Mouse (Mus musculus) heart, embryonic 16.5 days (tissue): ENCODE data around the gene Polr2c. TPM values are rescaled to one million over a fixed set of nuclear protein-coding genes. Genes with fewer than 3 reads are reported as not detected.

Experiments
- ATAC-seq: fragments of 200-750 bp; cut with Nextera tagmentation; replicated peaks from 2 replicates; pipeline ENCODE4 v1.8.0; 2017; ENCODE audit warnings: moderate number of reproducible peaks; ENCODE audit not compliant: insufficient read depth, low FRiP score; ENCODE audit errors: extremely low read depth
- H3K27ac ChIP-seq: fragments of 300-500 bp; sonication (generic); 2 replicates; pipeline ENCODE4 v1.5.1; 2014; ENCODE audit warnings: mild to moderate bottlenecking, low read length, control low read depth, moderate library complexity
- H3K27me3 ChIP-seq: fragments of 300-500 bp; sonication (generic); 2 replicates; pipeline ENCODE4 v1.6.1; 2014; ENCODE audit warnings: low read length, mixed read lengths; ENCODE audit not compliant: control insufficient read depth, insufficient read depth
- H3K36me3 ChIP-seq: fragments of 300-500 bp; sonication (generic); 2 replicates; pipeline ENCODE4 v1.6.1; 2014; ENCODE audit not compliant: control insufficient read depth, insufficient read depth
- H3K4me1 ChIP-seq: fragments of 300-500 bp; sonication (generic); 2 replicates; pipeline ENCODE4 v1.6.1; 2014; ENCODE audit warnings: low read length, mixed read lengths; ENCODE audit not compliant: control insufficient read depth, insufficient read depth
- H3K4me2 ChIP-seq: fragments of 300-500 bp; sonication (generic); 2 replicates; pipeline ENCODE4 v1.6.1; 2014; ENCODE audit warnings: low read depth, mild to moderate bottlenecking, control low read depth, low read length
- H3K4me3 ChIP-seq: fragments of 300-500 bp; sonication (generic); 2 replicates; pipeline ENCODE4 v1.5.1; 2014; ENCODE audit warnings: mild to moderate bottlenecking, control low read depth, low read length
- H3K9ac ChIP-seq: fragments of 300-500 bp; sonication (generic); 2 replicates; pipeline ENCODE4 v1.6.1; 2014; ENCODE audit warnings: low read length, control low read depth
- H3K9me3 ChIP-seq: fragments of 300-500 bp; sonication (generic); replicated peaks from 2 replicates; pipeline ENCODE4 v1.6.1; 2016; ENCODE audit warnings: low read length; ENCODE audit not compliant: control insufficient read depth
- WGBS: fragments of 180-500 bp; shearing (Covaris S2); extraction: QIAGEN DNeasy Blood & Tissue Kit; methylation state at CpG from one replicate; pipeline ENCODE4 v1.1.7; 2014; 5-methylcytosine and 5-hydroxymethylcytosine counted together
- polyA plus RNA-seq: library from polyadenylated mRNA; unstranded; fragments of >200 nt; fragmentation: Nextera tagmentation; extraction: Ambion mirVana; gene quantifications from 2 replicates; pipeline ENCODE4 v1.2.1, GENCODE M21; 2015

Polr2c gene
- polyA plus RNA-seq, 1 experiment from 2014 or later, result 134 TPM

DNA sequence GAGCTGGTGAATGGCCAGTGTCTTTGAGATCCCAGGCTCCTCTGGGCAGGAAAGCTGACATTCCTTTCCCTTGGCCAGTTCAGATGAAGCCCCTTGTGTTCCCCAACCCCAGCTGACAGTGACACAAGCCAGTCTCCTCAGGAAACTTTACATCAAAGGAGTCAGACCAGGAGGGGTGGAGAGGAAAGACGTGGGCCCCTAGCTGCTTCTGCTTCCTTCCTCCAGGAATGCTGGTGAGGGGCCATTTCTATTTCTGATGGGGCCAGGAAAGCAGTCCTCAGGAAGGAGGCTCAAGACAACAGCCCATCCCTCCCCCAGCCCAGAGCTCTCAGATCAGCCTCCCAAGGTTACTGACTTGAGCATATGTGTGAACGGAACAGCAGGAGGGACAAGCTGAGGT is 35.7 kb downstream of the Polr2c start:
- Histone ChIP-seq H3K9me3 (no peaks in the 10 kb centered on the region), H3K4me2 (no peak overlapping the region), H3K9ac (no peak overlapping the region), H3K4me3 (no peak overlapping the region), H3K36me3 (no peaks in the 10 kb centered on the region), H3K27ac (peak overlapping the region; percentile 51), H3K27me3 (no peaks in the 10 kb centered on the region), H3K4me1 (peaks cover 6% of the 10 kb centered on the region; the same call in 1 of the 2 replicates)
- WGBS, result 24% methylated on average over 2 of the region's 2 CpGs
- peak; percentile 61 for ATAC-seq

DNA sequence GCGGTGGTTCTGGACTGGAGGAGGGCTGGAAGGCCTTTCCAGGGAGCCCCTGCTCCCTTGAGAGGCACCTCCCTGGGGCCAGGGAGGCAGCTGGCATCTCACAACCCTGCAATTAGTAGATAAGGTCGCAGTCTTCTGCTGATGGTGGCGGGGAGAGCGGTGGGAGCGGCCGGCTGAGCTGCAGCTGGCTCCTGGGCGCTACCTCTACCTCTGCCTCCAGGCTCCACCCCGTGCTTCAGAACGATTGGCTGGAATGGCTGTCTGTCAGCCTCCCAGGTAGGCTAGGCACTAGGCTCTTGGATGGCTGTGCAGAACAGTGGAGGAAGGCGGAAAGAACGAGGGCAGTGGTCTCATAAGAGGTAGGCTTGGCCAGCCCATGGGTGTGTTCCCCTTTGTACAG is 42.0 kb downstream of the Polr2c start:
- H3K4me3 ChIP-seq, result peak overlapping the region; percentile 17; the same call in 1 of the 2 replicates
- ATAC-seq, result peak; percentile 46
- H3K27me3 ChIP-seq, result no peaks in the 10 kb centered on the region
- peaks cover 31% of the 10 kb centered on the region for H3K4me1 ChIP-seq
- H3K9me3 ChIP-seq, result no peaks in the 10 kb centered on the region
- H3K4me2 ChIP-seq, result peak overlapping the region; percentile 53
- H3K27ac ChIP-seq, result no peak overlapping the region
- H3K9ac ChIP-seq, result peak overlapping the region; percentile 46
- WGBS, result 20% methylated on average over 11 of the region's 11 CpGs
- peaks cover 7% of the 10 kb centered on the region for H3K36me3 ChIP-seq

DNA sequence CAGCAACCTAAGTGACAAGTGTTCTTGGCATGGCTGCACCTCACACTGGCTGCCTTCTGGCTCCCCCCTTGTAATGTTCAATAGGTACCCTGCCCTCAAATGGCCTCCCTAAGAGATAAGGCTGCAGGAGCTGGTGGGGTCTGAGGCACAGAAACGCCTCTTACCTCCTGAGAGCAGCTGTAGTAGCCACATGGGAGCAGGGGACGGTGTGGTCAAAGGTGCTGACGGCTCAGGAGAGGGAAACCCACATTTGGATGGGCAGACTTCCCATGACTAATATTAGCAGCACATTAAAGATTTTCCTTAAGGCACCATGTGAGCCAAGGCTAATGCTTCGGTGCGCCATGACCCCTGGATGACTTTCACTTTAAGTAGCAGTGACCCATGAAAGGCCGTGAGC is 43.4 kb downstream of the Polr2c start:
- WGBS, result 11% methylated on average over 6 of the region's 6 CpGs
- Histone ChIP-seq H3K9me3 (no peaks in the 10 kb centered on the region), H3K36me3 (peaks cover 7% of the 10 kb centered on the region), H3K4me3 (no peak overlapping the region), H3K27me3 (no peaks in the 10 kb centered on the region), H3K9ac (peak overlapping the region; percentile 44; the same call in 1 of the 2 replicates), H3K4me1 (peaks cover 45% of the 10 kb centered on the region), H3K4me2 (peak overlapping the region; percentile 35), H3K27ac (peak overlapping the region; percentile 88)
- ATAC-seq, result peak; percentile 51

DNA sequence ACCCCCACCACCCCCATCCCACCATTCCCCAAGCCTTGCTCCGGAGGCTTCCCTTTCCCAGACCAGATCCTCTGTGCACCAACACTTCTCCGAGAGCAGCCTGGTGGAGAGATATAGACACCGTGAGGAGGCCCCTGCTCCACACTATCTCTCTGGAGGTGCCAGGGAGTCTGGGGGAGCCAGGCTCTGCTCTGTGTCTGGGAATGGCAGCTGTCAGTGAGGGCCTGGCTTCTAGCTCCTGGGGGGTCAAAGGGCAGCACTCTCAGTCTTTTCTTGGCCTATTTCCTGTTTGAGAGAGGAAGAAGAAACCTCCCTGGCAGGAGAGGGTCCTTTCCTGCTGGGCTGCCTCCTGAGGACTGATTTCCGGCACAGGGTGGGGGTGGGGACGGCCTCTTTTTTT is 43.8 kb downstream of the Polr2c start:
- Histone ChIP-seq H3K9me3 (no peaks in the 10 kb centered on the region), H3K4me3 (no peak overlapping the region), H3K9ac (peak overlapping the region; percentile 44), H3K4me2 (peak overlapping the region; percentile 35), H3K27me3 (no peaks in the 10 kb centered on the region), H3K36me3 (peaks cover 10% of the 10 kb centered on the region), H3K27ac (peak overlapping the region; percentile 88), H3K4me1 (peaks cover 47% of the 10 kb centered on the region)
- ATAC-seq, result peak; percentile 24
- WGBS, result 4% methylated on average over 5 of the region's 5 CpGs

DNA sequence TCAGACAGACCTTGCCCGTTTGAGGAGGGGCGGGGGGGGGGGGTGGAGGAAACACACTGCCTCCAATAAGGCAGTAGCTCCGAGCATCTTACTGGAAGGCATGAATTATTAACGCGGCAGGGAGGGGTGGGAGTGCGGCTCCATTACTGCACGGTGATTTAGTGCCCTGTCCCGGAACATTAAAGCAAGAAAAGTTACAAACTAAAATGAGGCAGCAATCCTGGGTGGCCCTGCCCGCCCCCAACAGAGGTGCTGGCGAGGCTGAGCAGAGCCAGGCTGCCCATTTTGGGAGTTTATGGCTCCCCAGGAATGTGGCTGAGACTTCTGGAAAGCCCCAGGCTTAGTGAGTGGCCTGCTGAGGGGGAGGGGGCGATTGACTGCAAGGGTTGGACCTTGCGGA is 46.5 kb downstream of the Polr2c start:
- Histone ChIP-seq H3K36me3 (peaks cover 21% of the 10 kb centered on the region), H3K27ac (no peak overlapping the region)
- ATAC-seq, result no peak

DNA sequence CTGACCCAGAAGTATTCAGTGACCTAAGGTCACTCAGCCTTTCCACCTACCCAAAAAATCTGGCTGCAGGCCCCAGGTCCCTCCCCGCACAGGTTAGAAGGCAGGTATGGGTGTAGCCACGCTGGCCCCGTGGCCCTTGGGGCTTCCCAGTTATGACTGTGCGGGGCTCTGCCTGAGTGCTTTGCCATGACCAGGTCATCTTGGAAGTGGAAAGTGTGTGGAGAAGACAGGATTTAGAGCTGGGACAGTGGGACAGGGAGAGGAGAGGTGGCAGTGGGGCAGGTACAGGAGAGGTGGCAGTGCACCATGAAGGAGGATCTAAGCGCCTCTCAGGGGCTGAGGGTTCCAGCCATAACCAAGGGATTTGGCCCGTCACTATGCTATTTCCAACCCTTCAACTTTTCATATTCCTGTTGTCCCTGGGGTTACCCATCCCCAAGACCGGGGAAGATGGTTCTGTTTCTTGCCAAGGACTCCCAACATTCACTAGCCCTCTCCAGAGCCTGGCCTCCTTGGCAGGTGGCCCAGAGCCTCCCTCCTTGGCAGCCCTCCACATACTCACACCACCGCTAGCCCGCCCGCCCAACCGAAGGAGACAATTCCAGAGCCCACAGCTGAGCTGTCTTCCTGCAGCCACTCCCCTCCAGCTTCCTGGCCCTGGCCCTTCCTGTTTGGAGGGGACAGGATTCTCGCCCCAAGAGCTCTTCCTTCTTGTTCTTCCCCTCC is 47.4 kb downstream of the Polr2c start:
- ATAC-seq, result peak; percentile 42
- 44% methylated on average over 12 of the region's 12 CpGs for WGBS
- Histone ChIP-seq H3K4me1 (peaks cover 39% of the 10 kb centered on the region), H3K27ac (peak overlapping the region; percentile 37), H3K9ac (no peak overlapping the region), H3K4me3 (no peak overlapping the region), H3K4me2 (0 out of 2 replicates have a peak overlapping the region, but pooled peaks have one; percentile 6), H3K27me3 (no peaks in the 10 kb centered on the region), H3K9me3 (no peaks in the 10 kb centered on the region), H3K36me3 (peaks cover 21% of the 10 kb centered on the region)

More for the DNA sequence above, 46.5 kb downstream of the Polr2c start:
- Histone ChIP-seq H3K9ac (no peak overlapping the region), H3K4me2 (no peak overlapping the region), H3K27me3 (no peaks in the 10 kb centered on the region), H3K9me3 (no peaks in the 10 kb centered on the region), H3K4me3 (no peak overlapping the region), H3K4me1 (peaks cover 47% of the 10 kb centered on the region)
- 70% methylated on average over 12 of the region's 12 CpGs for WGBS

DNA sequence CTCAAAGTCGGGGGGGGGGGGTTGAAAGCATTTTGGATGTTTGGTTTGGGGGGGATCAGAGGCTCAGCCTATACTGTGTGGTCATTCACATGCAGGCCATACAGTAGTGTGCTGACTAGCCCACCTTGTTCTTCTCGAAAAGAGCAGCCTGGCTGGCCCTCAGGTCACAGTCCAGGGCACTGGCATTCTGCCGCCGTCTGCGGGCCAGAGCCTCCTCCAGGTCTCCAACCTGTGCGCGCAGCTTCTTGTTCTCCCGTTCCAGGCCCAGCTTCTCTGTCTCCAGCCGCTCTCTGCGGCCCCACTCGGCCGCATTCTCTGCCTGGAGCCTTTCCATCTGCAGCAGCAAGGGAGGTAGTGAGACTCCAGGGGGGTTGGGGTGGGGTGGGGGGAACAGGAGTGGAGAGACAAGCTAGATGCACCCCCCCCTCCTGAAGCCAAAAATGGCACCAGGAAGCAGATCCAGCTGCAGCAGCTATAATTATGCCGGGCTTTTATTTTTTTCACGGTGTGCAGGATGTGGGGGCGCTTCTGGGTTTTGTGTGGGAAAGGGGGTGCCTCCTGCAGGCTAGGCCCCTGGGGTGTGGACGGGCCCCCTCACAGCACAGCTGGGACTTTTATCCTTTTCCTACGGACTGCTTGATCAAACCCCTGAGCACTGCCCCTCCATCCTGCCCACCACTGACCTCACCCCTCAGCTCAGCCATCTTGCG is 50.5 kb downstream of the Polr2c start:
- peaks cover 20% of the 10 kb centered on the region for H3K36me3 ChIP-seq
- no peak overlapping the region for H3K4me2 ChIP-seq
- peaks cover 21% of the 10 kb centered on the region for H3K4me1 ChIP-seq
- no peak overlapping the region for H3K4me3 ChIP-seq
- H3K27ac ChIP-seq, result peak overlapping the region; percentile 56; the same call in 1 of the 2 replicates
- ATAC-seq, result 0 out of 2 replicates have a peak, but pooled peaks have one; percentile 7
- no peak overlapping the region for H3K9ac ChIP-seq
- H3K9me3 ChIP-seq, result no peaks in the 10 kb centered on the region
- 77% methylated on average over 18 of the region's 18 CpGs for WGBS
- H3K27me3 ChIP-seq, result no peaks in the 10 kb centered on the region

DNA sequence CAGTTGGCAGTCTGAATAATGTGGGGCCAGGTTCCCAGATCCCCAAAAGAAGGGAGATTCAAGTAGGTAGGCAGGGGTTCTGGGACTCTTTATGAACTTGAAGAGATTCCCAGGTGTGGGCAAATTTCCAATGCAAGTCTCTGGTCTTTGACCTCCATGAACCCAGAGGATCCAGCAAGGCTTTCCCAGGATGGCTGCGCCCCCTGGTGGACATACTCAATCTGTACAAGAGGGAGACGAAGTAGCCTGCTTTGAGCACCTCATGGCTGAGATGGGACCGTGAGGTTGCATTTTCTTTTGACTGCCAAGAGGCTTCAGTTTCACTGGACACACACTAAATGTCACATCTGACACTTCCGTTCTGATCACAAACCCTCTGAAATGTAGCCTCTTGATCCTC is 51.6 kb downstream of the Polr2c start:
- H3K4me2 ChIP-seq, result no peak overlapping the region
- 7% methylated on average over 4 of the region's 4 CpGs for WGBS
- H3K9me3 ChIP-seq, result no peaks in the 10 kb centered on the region
- peaks cover 30% of the 10 kb centered on the region for H3K4me1 ChIP-seq
- H3K36me3 ChIP-seq, result peaks cover 14% of the 10 kb centered on the region
- no peak overlapping the region for H3K4me3 ChIP-seq
- no peak overlapping the region for H3K9ac ChIP-seq
- H3K27ac ChIP-seq, result peak overlapping the region; percentile 44; the same call in 1 of the 2 replicates
- ATAC-seq, result 0 out of 2 replicates have a peak, but pooled peaks have one; percentile 34
- H3K27me3 ChIP-seq, result no peaks in the 10 kb centered on the region
